Mouse (Mus musculus): ENCODE data around the gene Rab3a. TPM values are rescaled to one million over a fixed set of nuclear protein-coding genes. Genes with fewer than 3 reads are reported as not detected.

Rab3a gene
- polyA plus RNA-seq, 1 experiment from 2014 or later = 28.6 TPM

- H3K27me3 ChIP-seq (replicated peaks; ENCODE audit: insufficient read depth, low read length) = no peaks in the 10 kb centered on the region
- peak overlapping the region; percentile 79 for H3K9ac ChIP-seq (replicated peaks; ENCODE audit: low read depth)
- no peaks in the 10 kb centered on the region; the same call in 1 of the 2 replicates for H3K36me3 ChIP-seq (ENCODE audit: insufficient read depth, low read length)
- H3K4me3 ChIP-seq (ENCODE audit: low read depth, low read length) = peak overlapping the region; percentile 60
- DNase-seq (ENCODE audit: low spot score) (peak; percentile 98), ATAC-seq (peak; percentile 80)
- H3K4me2 ChIP-seq (replicated peaks; ENCODE audit: low read depth, low read length) = peak overlapping the region; percentile 89
- H3K27ac ChIP-seq (ENCODE audit: low read length) = peak overlapping the region; percentile 64
- H3K9me3 ChIP-seq (ENCODE audit: low read length) = no peaks in the 10 kb centered on the region
- WGBS = 2% methylated on average over 58 of the region's 58 CpGs
- TF ChIP-seq CTCF (IDR thresholded peaks at IDR 0.05) = no peak
- no peak for TF ChIP-seq EP300 (IDR thresholded peaks at IDR 0.05)
- peaks cover 25% of the 10 kb centered on the region for H3K4me1 ChIP-seq (ENCODE audit: insufficient read depth, low read depth, low read length)
Observed at GRCm38 (mm10) chr8:70791975-70792691, 37.7 kb downstream of the Rab3a start.

- Histone ChIP-seq H3K9me3 (ENCODE audit: low read length) (no peaks in the 10 kb centered on the region), H3K4me3 (ENCODE audit: low read depth, low read length) (peak overlapping the region; percentile 60), H3K9ac (replicated peaks; ENCODE audit: low read depth) (no peak overlapping the region), H3K4me2 (replicated peaks; ENCODE audit: low read depth, low read length) (peak overlapping the region; percentile 89), H3K27me3 (replicated peaks; ENCODE audit: insufficient read depth, low read length) (no peaks in the 10 kb centered on the region), H3K27ac (ENCODE audit: low read length) (peak overlapping the region; percentile 54), H3K36me3 (ENCODE audit: insufficient read depth, low read length) (no peaks in the 10 kb centered on the region; the same call in 1 of the 2 replicates), H3K4me1 (ENCODE audit: insufficient read depth, low read depth, low read length) (peaks cover 25% of the 10 kb centered on the region)
- peak; percentile 93 for DNase-seq (ENCODE audit: low spot score)
- WGBS = under 1% methylated on average over 17 of the region's 20 CpGs
- peak; percentile 63 for ATAC-seq
- TF ChIP-seq EP300 (IDR thresholded peaks at IDR 0.05) (no peak), CTCF (IDR thresholded peaks at IDR 0.05) (peak; percentile 29)
Observed at GRCm38 (mm10) chr8:70792700-70793099, 38.2 kb downstream of the Rab3a start.

GRCm38 (mm10) chr8:70794215-70794614 lies 39.7 kb downstream of the Rab3a start:
- Histone ChIP-seq H3K36me3 (ENCODE audit: insufficient read depth, low read length) (no peaks in the 10 kb centered on the region; the same call in 1 of the 2 replicates), H3K9me3 (ENCODE audit: low read length) (no peaks in the 10 kb centered on the region), H3K9ac (replicated peaks; ENCODE audit: low read depth) (no peak overlapping the region), H3K4me1 (ENCODE audit: insufficient read depth, low read depth, low read length) (peaks cover 29% of the 10 kb centered on the region), H3K27me3 (replicated peaks; ENCODE audit: insufficient read depth, low read length) (0 out of 2 replicates have a peak, but pooled peaks cover under 1% of the 10 kb centered on the region), H3K4me2 (replicated peaks; ENCODE audit: low read depth, low read length) (no peak overlapping the region), H3K27ac (ENCODE audit: low read length) (no peak overlapping the region), H3K4me3 (ENCODE audit: low read depth, low read length) (no peak overlapping the region)
- WGBS = 79% methylated on average over 2 of the region's 2 CpGs
- no peak for TF ChIP-seq CTCF (IDR thresholded peaks at IDR 0.05)
- no peak for TF ChIP-seq EP300 (IDR thresholded peaks at IDR 0.05)
- DNase-seq (ENCODE audit: low spot score) (no peak), ATAC-seq (no peak)

- Histone ChIP-seq H3K4me2 (replicated peaks; ENCODE audit: low read depth, low read length) (no peak overlapping the region), H3K36me3 (ENCODE audit: insufficient read depth, low read length) (no peaks in the 10 kb centered on the region), H3K4me1 (ENCODE audit: insufficient read depth, low read depth, low read length) (peaks cover 29% of the 10 kb centered on the region), H3K27me3 (replicated peaks; ENCODE audit: insufficient read depth, low read length) (peaks cover 7% of the 10 kb centered on the region; the same call in 1 of the 2 replicates), H3K4me3 (ENCODE audit: low read depth, low read length) (no peak overlapping the region), H3K9me3 (ENCODE audit: low read length) (no peaks in the 10 kb centered on the region), H3K9ac (replicated peaks; ENCODE audit: low read depth) (no peak overlapping the region), H3K27ac (ENCODE audit: low read length) (no peak overlapping the region)
- no peak for ATAC-seq
- TF ChIP-seq EP300 (IDR thresholded peaks at IDR 0.05) (no peak), CTCF (IDR thresholded peaks at IDR 0.05) (peak; percentile 40)
- 89% methylated on average over 2 of the region's 2 CpGs for WGBS
- DNase-seq (ENCODE audit: low spot score) = no peak
Observed at GRCm38 (mm10) chr8:70795370-70795769, 40.9 kb downstream of the Rab3a start.

- peak overlapping the region; percentile 39; the same call in 1 of the 2 replicates for H3K9ac ChIP-seq (replicated peaks; ENCODE audit: low read depth)
- H3K36me3 ChIP-seq (ENCODE audit: insufficient read depth, low read length) = no peaks in the 10 kb centered on the region
- WGBS = 6% methylated on average over 34 of the region's 54 CpGs
- peaks cover 7% of the 10 kb centered on the region; the same call in 1 of the 2 replicates for H3K27me3 ChIP-seq (replicated peaks; ENCODE audit: insufficient read depth, low read length)
- peak overlapping the region; percentile 36 for H3K4me3 ChIP-seq (ENCODE audit: low read depth, low read length)
- no peaks in the 10 kb centered on the region for H3K9me3 ChIP-seq (ENCODE audit: low read length)
- peaks cover 23% of the 10 kb centered on the region for H3K4me1 ChIP-seq (ENCODE audit: insufficient read depth, low read depth, low read length)
- peak overlapping the region; percentile 32; the same call in 1 of the 2 replicates for H3K27ac ChIP-seq (ENCODE audit: low read length)
- ATAC-seq (no peak), DNase-seq (ENCODE audit: low spot score) (no peak)
- peak overlapping the region; percentile 86 for H3K4me2 ChIP-seq (replicated peaks; ENCODE audit: low read depth, low read length)
- TF ChIP-seq CTCF (IDR thresholded peaks at IDR 0.05) (no peak), EP300 (IDR thresholded peaks at IDR 0.05) (no peak)
Observed at GRCm38 (mm10) chr8:70796403-70797080, 42.1 kb downstream of the Rab3a start.
